15 mouse cellular contexts compared by ENCODE assay signal in genomic region chr2:48479601-48480000, GRCm38 (mm10).
DNase-seq lines count a peak whose midpoint lies in the region; ATAC-seq and TF ChIP-seq lines count a peak whose summit lies in the region.
"Had no signal": no experiment of that assay in that cellular context is flagged by ENCODE, and none has a peak within 500 bp of the region (broad histone marks: within the 10 kb centered on the region; RNA-seq: fewer than 3 reads in every experiment).

No protein-coding gene starts in this region.

- ATAC-seq in lung, postnatal 0 days: no peak
- ATAC-seq: forebrain, embryonic 13.5 days; midbrain, embryonic 16.5 days had no signal

- H3K4me2 ChIP-seq in lung, postnatal 0 days (replicated peaks; ENCODE audit: low read depth, low read length): no peak overlapping the region
- H3K4me2 ChIP-seq: embryonic facial prominence, embryonic 15.5 days; forebrain, embryonic 13.5 days; heart, embryonic 12.5 days had no signal

- no peak overlapping the region for H3K27ac ChIP-seq in lung, postnatal 0 days (ENCODE audit: low read length)
- H3K27ac ChIP-seq: embryonic facial prominence, embryonic 15.5 days; forebrain, embryonic 13.5 days had no signal

- WGBS in lung, postnatal 0 days: 100% methylated on average over 1 of the region's 1 CpGs

- DNase-seq in gastrocnemius, adult 18-20 months (ENCODE audit: low spot score): peak; percentile 53
- DNase-seq in gastrocnemius, postnatal 10 days: no peak
- peak; percentile 10 for DNase-seq in lung, postnatal 25 days (ENCODE audit: low spot score)
- DNase-seq in lung, postnatal 0 days (ENCODE audit: low spot score): no peak
- DNase-seq in Muller cell, postnatal 12 days (ENCODE audit: inconsistent ontology term): peak; percentile 45
- DNase-seq in gastrocnemius, adult 8-10 months (ENCODE audit: low spot score in 2 of 2): peak; percentile 22 to 44
- no peak for DNase-seq in neural tube, embryonic 10.5 days (ENCODE audit: extremely low spot score, low spot score)
- no peak for DNase-seq in kidney, postnatal 36 days
- DNase-seq: cerebellum, adult 9-11 months; kidney, adult 9 months; right cerebral cortex, postnatal 14 days had no signal

- no peak overlapping the region for H3K4me3 ChIP-seq in lung, postnatal 0 days (ENCODE audit: low read depth, low read length)
- H3K4me3 ChIP-seq: embryonic facial prominence, embryonic 15.5 days; forebrain, embryonic 13.5 days; heart, embryonic 12.5 days had no signal

- no peaks in the 10 kb centered on the region for H3K4me1 ChIP-seq in lung, postnatal 0 days (ENCODE audit: insufficient read depth, low read depth, low read length)
- H3K4me1 ChIP-seq: heart, embryonic 12.5 days had no signal

- no peaks in the 10 kb centered on the region for H3K36me3 ChIP-seq in lung, postnatal 0 days (ENCODE audit: insufficient read depth, low read length)
- H3K36me3 ChIP-seq: embryonic facial prominence, embryonic 15.5 days; heart, embryonic 12.5 days had no signal

- no peak overlapping the region for H3K9ac ChIP-seq in lung, postnatal 0 days (replicated peaks; ENCODE audit: low read depth)
- H3K9ac ChIP-seq: embryonic facial prominence, embryonic 15.5 days; forebrain, embryonic 13.5 days; heart, embryonic 12.5 days had no signal

- no peaks in the 10 kb centered on the region for H3K27me3 ChIP-seq in lung, postnatal 0 days (replicated peaks; ENCODE audit: insufficient read depth, low read length)
- H3K27me3 ChIP-seq: embryonic facial prominence, embryonic 15.5 days; heart, embryonic 12.5 days had no signal

- no peaks in the 10 kb centered on the region for H3K9me3 ChIP-seq in lung, postnatal 0 days (ENCODE audit: low read length)
- H3K9me3 ChIP-seq: embryonic facial prominence, embryonic 15.5 days; forebrain, embryonic 13.5 days; heart, embryonic 12.5 days had no signal

- no peak for TF ChIP-seq EP300 in lung, postnatal 0 days (IDR thresholded peaks at IDR 0.05)

- no peak for TF ChIP-seq CTCF in lung, postnatal 0 days (IDR thresholded peaks at IDR 0.05)

Comparison
In these comparisons a context has a peak if more than half of its experiments do, and no peak if none do; other contexts are left out.
1. DNase-seq: peak in gastrocnemius, adult 18-20 months (single experiment), lung, postnatal 25 days (single experiment), Muller cell, postnatal 12 days (single experiment) and gastrocnemius, adult 8-10 months (2 of 2); none in gastrocnemius, postnatal 10 days (single experiment), lung, postnatal 0 days (single experiment), neural tube, embryonic 10.5 days (single experiment) and kidney, postnatal 36 days (0 of 2).